Mouse (Mus musculus) CH12.LX (cell line): ENCODE data around the gene Tgm2. TPM values are rescaled to one million over a fixed set of nuclear protein-coding genes. Genes with fewer than 3 reads are reported as not detected.

Experiments used
- DNase-seq: peaks from one replicate; pipeline ENCODE4 v3.0.0-alpha.2; 2013; ENCODE audit errors: extremely low read depth
- H3K27ac ChIP-seq: 2 replicates; pipeline ENCODE4 v1.5.1; 2012; ENCODE audit warnings: low read depth, mild to moderate bottlenecking, control low read depth, moderate library complexity; ENCODE audit not compliant: insufficient read depth
- H3K27me3 ChIP-seq: replicated peaks from 2 replicates; pipeline ENCODE3; 2012; ENCODE audit warnings: inconsistent platforms
- H3K36me3 ChIP-seq, 2 experiments: replicated peaks in 1 of 2; 2 replicates each; pipeline versions ENCODE3 to v1.6.1; 2012; ENCODE audit warnings: inconsistent platforms in 1 of 2, low read length in 1 of 2, mild to moderate bottlenecking in 1 of 2, mixed read lengths in 1 of 2, moderate library complexity in 1 of 2; ENCODE audit not compliant: control insufficient read depth in 1 of 2, insufficient read depth in 1 of 2
- H3K4me1 ChIP-seq, 2 experiments: 2 replicates each; pipeline ENCODE4 v1.6.1; 2012; ENCODE audit warnings: inconsistent platforms in 1 of 2, moderate library complexity in 1 of 2; ENCODE audit not compliant: insufficient read depth in 2 of 2, control insufficient read depth in 1 of 2
- H3K4me2 ChIP-seq: 2 replicates; pipeline ENCODE4 v1.6.1; 2012; ENCODE audit warnings: low read depth, mild to moderate bottlenecking, control low read depth; ENCODE audit not compliant: poor library complexity, insufficient read depth, severe bottlenecking
- H3K4me3 ChIP-seq, 3 experiments: fragments of 150-350 bp in 1 of 3; sonication (generic) in 1 of 3; replicated peaks in 1 of 3; 2 replicates each; pipeline versions ENCODE3 to v1.5.1; 2011 to 2012; ENCODE audit warnings: low read depth in 2 of 3, low read length in 2 of 3, mild to moderate bottlenecking in 2 of 3, moderate library complexity in 2 of 3, control low read depth in 1 of 3, improper control_type of control experiment in 1 of 3, inconsistent platforms in 1 of 3, mixed read lengths in 1 of 3; ENCODE audit not compliant: poor library complexity in 1 of 3
- H3K79me2 ChIP-seq: replicated peaks from 2 replicates; pipeline ENCODE4 v1.6.1; 2012; ENCODE audit warnings: mild to moderate bottlenecking, moderate library complexity; ENCODE audit not compliant: control insufficient read depth, poor library complexity, insufficient read depth, severe bottlenecking; ENCODE audit errors: extremely low read depth
- H3K9ac ChIP-seq: 2 replicates; pipeline ENCODE4 v1.6.1; 2012; ENCODE audit warnings: low read depth, mild to moderate bottlenecking, control low read depth, moderate library complexity; ENCODE audit not compliant: insufficient read depth
- H3K9me3 ChIP-seq: replicated peaks from 2 replicates; pipeline ENCODE3; 2012; ENCODE audit warnings: low read length, inconsistent platforms, mixed read lengths
- BHLHE40 ChIP-seq: IDR thresholded peaks from 2 replicates; pipeline ENCODE4 v1.6.1; 2011; ENCODE audit warnings: mild to moderate bottlenecking, low read depth, low read length, improper control_type of control experiment
- CHD1 ChIP-seq: IDR thresholded peaks from 2 replicates; pipeline ENCODE4 v1.6.1; 2012; ENCODE audit warnings: low read depth, low read length, improper control_type of control experiment, inconsistent platforms
- CHD2 ChIP-seq: IDR thresholded peaks from 2 replicates; pipeline ENCODE4 v1.6.1; 2011; ENCODE audit warnings: low read length, improper control_type of control experiment
- CTCF ChIP-seq, 2 experiments: IDR thresholded peaks in 1 of 2; conservative IDR thresholded peaks in 1 of 2; 2 replicates each; pipeline ENCODE4 v1.5.1; 2011 to 2012; ENCODE audit warnings: low read depth in 2 of 2, low read length in 2 of 2, improper control_type of control experiment in 1 of 2, inconsistent platforms in 1 of 2, mild to moderate bottlenecking in 1 of 2, moderate library complexity in 1 of 2
- E2F4 ChIP-seq: IDR thresholded peaks from 2 replicates; pipeline ENCODE4 v1.6.1; 2011; ENCODE audit warnings: low read depth, low read length, improper control_type of control experiment; ENCODE audit not compliant: insufficient replicate concordance
- ELF1 ChIP-seq: IDR thresholded peaks from 2 replicates; pipeline ENCODE4 v1.6.1; 2014; ENCODE audit warnings: low read depth, mild to moderate bottlenecking, inconsistent platforms, low read length, improper control_type of control experiment
- EP300 ChIP-seq: IDR thresholded peaks from 2 replicates; pipeline ENCODE4 v1.6.1; 2011; ENCODE audit warnings: low read length, improper control_type of control experiment
- ETS1 ChIP-seq: conservative IDR thresholded peaks from 2 replicates; pipeline ENCODE4 v1.6.1; 2012; ENCODE audit warnings: low read depth, mild to moderate bottlenecking, inconsistent platforms, low read length, improper control_type of control experiment, moderate library complexity
- GABPA ChIP-seq: IDR thresholded peaks from 2 replicates; pipeline ENCODE4 v1.6.1; 2012; ENCODE audit warnings: low read depth, low read length, improper control_type of control experiment, inconsistent platforms; ENCODE audit not compliant: insufficient replicate concordance
- HCFC1 ChIP-seq: IDR thresholded peaks from 2 replicates; pipeline ENCODE4 v1.6.1; 2012; ENCODE audit warnings: low read depth, mild to moderate bottlenecking, inconsistent platforms, low read length, improper control_type of control experiment
- IRF4 ChIP-seq: IDR thresholded peaks from 2 replicates; pipeline ENCODE4 v1.6.1; 2014; ENCODE audit warnings: low read depth, mild to moderate bottlenecking, inconsistent platforms, low read length, improper control_type of control experiment
- JUN ChIP-seq: IDR thresholded peaks from 2 replicates; pipeline ENCODE4 v1.6.1; 2011; ENCODE audit warnings: low read depth, mild to moderate bottlenecking, low read length, improper control_type of control experiment, moderate library complexity; ENCODE audit not compliant: insufficient read depth
- JUND ChIP-seq: conservative IDR thresholded peaks from 2 replicates; pipeline ENCODE4 v1.6.1; 2011; ENCODE audit warnings: low read depth, low read length, improper control_type of control experiment
- KAT2A ChIP-seq: IDR thresholded peaks from 2 replicates; pipeline ENCODE4 v1.6.1; 2012; ENCODE audit warnings: low read length, improper control_type of control experiment, inconsistent platforms; ENCODE audit not compliant: insufficient replicate concordance
- MAFK ChIP-seq: IDR thresholded peaks from 2 replicates; pipeline ENCODE4 v1.6.1; 2011; ENCODE audit warnings: low read length, improper control_type of control experiment; ENCODE audit not compliant: insufficient replicate concordance
- MAX ChIP-seq: IDR thresholded peaks from 2 replicates; pipeline ENCODE4 v1.6.1; 2011; ENCODE audit warnings: low read length, improper control_type of control experiment
- MAZ ChIP-seq: IDR thresholded peaks from 2 replicates; pipeline ENCODE4 v1.6.1; 2012; ENCODE audit warnings: low read depth, mild to moderate bottlenecking, inconsistent platforms, low read length, improper control_type of control experiment, moderate library complexity
- MEF2A ChIP-seq: IDR thresholded peaks from 2 replicates; pipeline ENCODE4 v1.6.1; 2014; ENCODE audit warnings: low read depth, mild to moderate bottlenecking, inconsistent platforms, low read length, improper control_type of control experiment, borderline replicate concordance
- MYC ChIP-seq: IDR thresholded peaks from 2 replicates; pipeline ENCODE4 v1.6.1; 2011; ENCODE audit warnings: low read depth, mild to moderate bottlenecking, improper control_type of control experiment, low read length
- NELFE ChIP-seq: IDR thresholded peaks from 2 replicates; pipeline ENCODE4 v1.6.1; 2011; ENCODE audit warnings: low read depth, low read length, improper control_type of control experiment
- NRF1 ChIP-seq: IDR thresholded peaks from 2 replicates; pipeline ENCODE4 v1.6.1; 2014; ENCODE audit warnings: low read depth, mild to moderate bottlenecking, inconsistent platforms, low read length, improper control_type of control experiment, moderate library complexity
- PAX5 ChIP-seq: IDR thresholded peaks from 2 replicates; pipeline ENCODE4 v1.6.1; 2012; ENCODE audit warnings: low read length, inconsistent platforms, mixed read lengths
- POLR2A ChIP-seq: IDR thresholded peaks from 2 replicates; pipeline ENCODE4 v1.6.1; 2011; ENCODE audit warnings: low read depth, mild to moderate bottlenecking, improper control_type of control experiment, low read length
- RAD21 ChIP-seq: IDR thresholded peaks from 2 replicates; pipeline ENCODE4 v1.6.1; 2011; ENCODE audit warnings: low read depth, mild to moderate bottlenecking, low read length, improper control_type of control experiment, moderate library complexity
- RCOR1 ChIP-seq: conservative IDR thresholded peaks from 2 replicates; pipeline ENCODE4 v1.6.1; 2012; ENCODE audit warnings: low read depth, mild to moderate bottlenecking, inconsistent platforms, low read length, improper control_type of control experiment
- SIN3A ChIP-seq: IDR thresholded peaks from 2 replicates; pipeline ENCODE4 v1.6.1; 2012; ENCODE audit warnings: low read length, improper control_type of control experiment, inconsistent platforms
- SMC3 ChIP-seq: IDR thresholded peaks from 2 replicates; pipeline ENCODE4 v1.6.1; 2011; ENCODE audit warnings: low read depth, low read length, improper control_type of control experiment
- TBP ChIP-seq: conservative IDR thresholded peaks from 2 replicates; pipeline ENCODE4 v1.6.1; 2011; ENCODE audit warnings: low read depth, low read length, improper control_type of control experiment
- UBTF ChIP-seq: IDR thresholded peaks from 2 replicates; pipeline ENCODE4 v1.6.1; 2012; ENCODE audit warnings: low read depth, mild to moderate bottlenecking, inconsistent platforms, low read length, improper control_type of control experiment, moderate library complexity
- USF1 ChIP-seq: IDR thresholded peaks from 2 replicates; pipeline ENCODE4 v1.6.1; 2014; ENCODE audit warnings: low read depth, mild to moderate bottlenecking, inconsistent platforms, low read length, improper control_type of control experiment
- USF2 ChIP-seq: conservative IDR thresholded peaks from 2 replicates; pipeline ENCODE4 v1.6.1; 2011; ENCODE audit warnings: low read depth, low read length, improper control_type of control experiment
- ZKSCAN1 ChIP-seq: IDR thresholded peaks from 2 replicates; pipeline ENCODE4 v1.6.1; 2012; ENCODE audit warnings: low read depth, inconsistent platforms, low read length, improper control_type of control experiment, borderline replicate concordance
- ZNF384 ChIP-seq: IDR thresholded peaks from 2 replicates; pipeline ENCODE4 v1.6.1; 2012; ENCODE audit warnings: low read depth, low read length, improper control_type of control experiment, inconsistent platforms
- dilution Hi-C: fragments of 300-500 bp; cut with MboI; formaldehyde crosslinking; loops from 2 replicates; pipeline ENCODE4 v1.14.3; 2020; ENCODE audit warnings: low sequenced_read_pairs; ENCODE audit not compliant: extremely low pct_unique_long_range_greater_than_20kb, extremely low pct_ligation_motif_present
- in situ Hi-C: fragments of 300-500 bp; cut with MboI; formaldehyde crosslinking; loops from 3 replicates; pipeline ENCODE4 v1.14.3; 2019; ENCODE audit warnings: low sequenced_read_pairs, low pct_ligation_motif_present, low pct_unique_long_range_greater_than_20kb, mixed read lengths
- polyA plus RNA-seq: library from polyadenylated mRNA; unstranded; fragments of >175 nt; gene quantifications from 2 replicates; pipeline ENCODE4 v1.2.1, GENCODE M21; 2012; ENCODE audit warnings: low read depth; ENCODE audit not compliant: insufficient read length
- total RNA-seq, 2 experiments: library from RNA; depleted of rRNA; stranded (reverse); fragments of 300-350 nt in 1 of 2; fragments of >200 nt in 1 of 2; gene quantifications; 2 replicates each; pipeline ENCODE4 v1.2.3; 2012 to 2014

Gene Tgm2
- total and polyA plus RNA-seq, 3 experiments, result 0.08 to 0.50 (median 0.21) TPM

- dilution Hi-C loops, result no loop called here
Observed at GRCm38 (mm10) chr2:158193611-158194336, 47.5 kb upstream of the Tgm2 start.

GRCm38 (mm10) chr2:158191098-158191497, 44.9 kb upstream of the Tgm2 start:
- no peak overlapping the region for H3K27ac ChIP-seq
- dilution Hi-C loops, result no loop called here
- no peaks in the 10 kb centered on the region for H3K9me3 ChIP-seq
- H3K36me3 ChIP-seq, result no peaks in the 10 kb centered on the region
- DNase-seq, result no peak
- no peaks in the 10 kb centered on the region for H3K4me1 ChIP-seq
- H3K9ac ChIP-seq, result no peak overlapping the region
- H3K27me3 ChIP-seq, result peaks cover 44% of the 10 kb centered on the region
- TF ChIP-seq NELFE (no peak), SMC3 (no peak), GABPA (no peak), MYC (no peak), MAZ (no peak), NRF1 (no peak), ZKSCAN1 (no peak), MAX (no peak), SIN3A (no peak), MEF2A (no peak), MAFK (no peak), ELF1 (no peak), KAT2A (no peak), TBP (no peak), IRF4 (no peak), JUN (no peak), ZNF384 (no peak), JUND (no peak), HCFC1 (no peak), E2F4 (no peak)
- in situ Hi-C loops, result loop anchor here (10.0 kb wide), 1 partner anchor 576 kb away; no protein-coding TSS in a partner anchor
- no peak overlapping the region for H3K4me2 ChIP-seq
- H3K79me2 ChIP-seq, result no peaks in the 10 kb centered on the region
- no peak overlapping the region for H3K4me3 ChIP-seq

More at GRCm38 (mm10) chr2:158193611-158194336, 47.5 kb upstream of the Tgm2 start:
- no peak overlapping the region for H3K27ac ChIP-seq
- in situ Hi-C loops, result loop anchor here (10.0 kb wide), 1 partner anchor 579 kb away; no protein-coding TSS in a partner anchor
- H3K4me1 ChIP-seq, result no peaks in the 10 kb centered on the region
- H3K79me2 ChIP-seq, result no peaks in the 10 kb centered on the region
- TF ChIP-seq MAZ (no peak), BHLHE40 (no peak), ETS1 (no peak), USF2 (no peak), POLR2A (no peak), USF1 (no peak), NELFE (no peak), RAD21 (no peak), EP300 (no peak), CTCF (conservative IDR thresholded peaks at IDR 0.05 in 1 of 2, IDR thresholded peaks at IDR 0.05 in 1 of 2; ENCODE audit: low read depth in 2 of 2, low read length in 2 of 2) (no peak), GABPA (no peak), SMC3 (no peak), PAX5 (no peak), KAT2A (no peak), UBTF (no peak), CHD1 (no peak), RCOR1 (no peak), HCFC1 (no peak), MYC (no peak), CHD2 (no peak)
- no peak overlapping the region for H3K9ac ChIP-seq
- DNase-seq, result no peak
- H3K36me3 ChIP-seq, result no peaks in the 10 kb centered on the region
- H3K4me3 ChIP-seq, result no peak overlapping the region
- H3K27me3 ChIP-seq, result peaks cover 42% of the 10 kb centered on the region
- H3K9me3 ChIP-seq, result no peaks in the 10 kb centered on the region
- H3K4me2 ChIP-seq, result no peak overlapping the region
